Mouse (Mus musculus): ENCODE measurements around the gene Ptrh1. TPM values are rescaled to one million over a fixed set of nuclear protein-coding genes. Genes with fewer than 3 reads are reported as not detected.

Ptrh1 gene
- polyA plus RNA-seq (2015; fragmentation: Nextera tagmentation; extraction: Ambion mirVana), result 6.7 and 7.0 TPM in 2 replicates

DNA sequence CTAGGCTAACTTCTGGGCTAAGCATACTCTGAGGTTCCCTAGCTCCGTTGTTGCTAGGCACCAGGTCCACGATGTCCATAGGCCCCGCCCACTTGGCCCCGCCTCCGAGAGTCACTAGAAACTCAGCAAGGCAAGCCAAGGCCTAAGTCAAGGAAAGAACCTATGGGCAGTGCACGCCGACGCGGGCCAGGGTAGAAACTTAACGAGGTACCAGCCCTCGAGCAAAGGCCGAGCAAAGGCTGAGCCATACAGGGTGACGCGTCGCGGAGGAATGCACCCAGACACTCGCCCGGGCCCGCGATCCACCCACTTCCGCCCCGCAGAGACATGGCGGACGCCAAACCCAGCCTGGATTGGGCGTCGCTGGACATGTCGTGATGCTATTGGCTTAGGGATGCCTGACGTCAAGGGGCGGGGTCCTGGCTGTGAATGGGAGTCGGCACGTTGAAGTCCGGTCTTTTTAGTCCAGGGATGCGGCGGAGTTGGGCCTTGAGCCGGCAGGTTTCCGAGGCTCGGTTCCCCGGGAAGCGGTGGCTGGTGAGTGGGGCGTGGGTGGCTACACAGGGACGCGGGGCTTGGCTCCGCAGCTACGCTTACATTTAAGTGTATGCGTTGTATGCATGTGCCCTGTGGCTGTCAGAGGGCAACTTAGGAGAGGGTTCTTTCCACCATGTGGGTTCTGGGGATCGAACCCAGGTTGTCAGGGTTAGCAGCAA is at the start of gene Ptrh1, which contains the start of gene Ttc16:
TSS of gene Ptrh1 (plus strand) at position 428 of the 716 bp plus-strand sequence.
TSS of gene Ttc16 (minus strand) at position 275 of the 716 bp plus-strand sequence.
- no peaks in the 10 kb centered on the region for H3K9me3 ChIP-seq (replicated peaks)
- no peaks in the 10 kb centered on the region; the same call in 1 of the 2 replicates for H3K27me3 ChIP-seq
- WGBS, result under 1% methylated on average over 46 of the region's 46 CpGs
- H3K36me3 ChIP-seq, result no peaks in the 10 kb centered on the region
- H3K27ac ChIP-seq (replicated peaks), result no peak within 1 kb of the TSS; the same call in 1 of the 2 replicates
- H3K4me2 ChIP-seq (replicated peaks), result peak within 1 kb of the TSS; percentile 81
- H3K4me3 ChIP-seq (replicated peaks), result peak within 1 kb of the TSS; percentile 81
- ATAC-seq (ENCODE audit: insufficient number of reproducible peaks, low FRiP score, low TSS enrichment, low read depth), result peak; percentile 95
- peak within 1 kb of the TSS; percentile 37 for H3K9ac ChIP-seq
- peaks cover 12% of the 10 kb centered on the region for H3K4me1 ChIP-seq

DNA sequence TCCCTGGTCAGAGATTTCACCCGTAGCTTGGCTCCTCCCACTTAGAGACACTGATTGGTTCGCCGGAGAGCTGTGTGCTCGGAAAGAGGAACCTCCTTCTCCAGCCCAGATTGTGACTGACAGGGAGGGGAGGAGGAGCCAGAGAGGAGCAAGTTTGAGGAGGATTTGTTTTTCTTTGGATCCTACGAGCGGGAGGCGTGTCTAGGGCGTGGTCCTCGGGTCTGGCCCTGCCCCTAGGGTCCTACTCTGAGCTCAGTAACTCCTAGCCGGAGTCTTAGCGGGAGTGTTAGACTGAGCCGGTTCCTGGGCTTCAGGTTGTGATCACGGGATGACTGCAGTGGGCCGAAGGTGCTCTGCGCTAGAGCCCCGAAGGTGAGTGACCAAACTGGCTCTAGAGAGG is 48.2 kb upstream of the Ptrh1 start:
- H3K36me3 ChIP-seq, result no peaks in the 10 kb centered on the region
- H3K4me2 ChIP-seq (replicated peaks), result peak overlapping the region; percentile 52
- peak overlapping the region; percentile 58 for H3K27ac ChIP-seq (replicated peaks)
- peak; percentile 97 for ATAC-seq (ENCODE audit: insufficient number of reproducible peaks, low FRiP score, low TSS enrichment, low read depth)
- no peaks in the 10 kb centered on the region for H3K9me3 ChIP-seq (replicated peaks)
- peak overlapping the region; percentile 40 for H3K4me3 ChIP-seq (replicated peaks)
- H3K27me3 ChIP-seq, result no peaks in the 10 kb centered on the region
- peaks cover 39% of the 10 kb centered on the region for H3K4me1 ChIP-seq
- H3K9ac ChIP-seq, result no peak overlapping the region
- WGBS, result 1% methylated on average over 16 of the region's 16 CpGs

DNA sequence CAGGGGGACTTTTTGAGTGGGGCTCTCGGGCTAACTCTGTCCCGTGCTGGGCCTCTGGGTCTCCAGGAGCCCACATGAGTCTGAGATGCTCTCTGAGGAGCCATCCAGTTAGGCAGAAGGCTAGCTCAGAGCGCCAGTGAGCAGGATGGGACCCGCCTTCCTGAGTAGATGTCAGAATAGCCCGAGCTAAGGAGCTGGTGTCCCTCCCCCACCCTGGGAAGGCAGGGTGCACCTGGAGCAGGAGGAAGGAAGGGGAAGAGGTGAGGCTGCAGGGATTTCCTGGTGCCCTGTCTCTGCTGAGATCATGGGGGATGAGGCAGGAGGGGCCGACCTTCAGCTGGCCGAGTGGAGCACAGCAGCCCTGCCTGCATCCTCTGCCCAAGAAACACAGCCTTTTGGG is 47.1 kb upstream of the Ptrh1 start:
- Histone ChIP-seq H3K4me2 (replicated peaks) (peak overlapping the region; percentile 52), H3K27ac (replicated peaks) (no peak overlapping the region), H3K4me3 (replicated peaks) (peak overlapping the region; percentile 40), H3K4me1 (peaks cover 39% of the 10 kb centered on the region), H3K27me3 (no peaks in the 10 kb centered on the region), H3K9me3 (replicated peaks) (no peaks in the 10 kb centered on the region), H3K9ac (no peak overlapping the region), H3K36me3 (no peaks in the 10 kb centered on the region)
- 41% methylated on average over 7 of the region's 7 CpGs for WGBS
- no peak for ATAC-seq (ENCODE audit: insufficient number of reproducible peaks, low FRiP score, low TSS enrichment, low read depth)

- WGBS, result 50% methylated on average over 4 of the region's 4 CpGs
- peak overlapping the region; percentile 4; the same call in 1 of the 2 replicates for H3K4me3 ChIP-seq (replicated peaks)
- H3K4me1 ChIP-seq, result peaks cover 42% of the 10 kb centered on the region
- 0 out of 2 replicates have a peak overlapping the region, but pooled peaks have one; percentile 74 for H3K27ac ChIP-seq (replicated peaks)
- no peak overlapping the region for H3K9ac ChIP-seq
- ATAC-seq (ENCODE audit: insufficient number of reproducible peaks, low FRiP score, low TSS enrichment, low read depth), result no peak
- H3K27me3 ChIP-seq, result no peaks in the 10 kb centered on the region
- no peaks in the 10 kb centered on the region for H3K9me3 ChIP-seq (replicated peaks)
- no peaks in the 10 kb centered on the region for H3K36me3 ChIP-seq
- H3K4me2 ChIP-seq (replicated peaks), result no peak overlapping the region
These were observed 46.0 kb upstream of the Ptrh1 start for GRCm38 (mm10) chr2:32729547-32729946.

DNA sequence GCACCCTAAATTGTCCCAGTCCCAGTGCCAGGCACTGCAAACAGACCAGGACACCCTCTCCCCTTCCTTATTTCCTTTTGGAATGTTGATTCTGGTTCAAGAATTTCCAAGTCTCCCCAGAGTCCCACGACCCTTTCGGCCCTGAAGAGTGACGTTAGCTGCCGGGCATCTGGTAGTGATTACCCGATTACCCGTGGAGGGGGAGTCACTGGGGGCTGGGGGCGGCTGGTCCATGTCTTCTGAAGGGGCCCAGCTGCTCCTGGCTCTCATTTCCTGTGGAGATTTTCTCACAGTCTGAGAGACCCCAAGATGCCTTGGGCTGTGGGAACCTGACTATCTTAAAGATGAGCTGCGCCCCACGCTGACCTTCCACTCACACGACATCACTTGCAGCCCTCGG is 44.7 kb upstream of the Ptrh1 start:
- peak overlapping the region; percentile 15; the same call in 1 of the 2 replicates for H3K4me2 ChIP-seq (replicated peaks)
- WGBS, result 8% methylated on average over 11 of the region's 11 CpGs
- ATAC-seq (ENCODE audit: insufficient number of reproducible peaks, low FRiP score, low TSS enrichment, low read depth), result no peak

GRCm38 (mm10) chr2:32731911-32732310 is 43.7 kb upstream of the Ptrh1 start:
- ATAC-seq (ENCODE audit: insufficient number of reproducible peaks, low FRiP score, low TSS enrichment, low read depth), result no peak
- Histone ChIP-seq H3K27me3 (no peaks in the 10 kb centered on the region), H3K9ac (no peak overlapping the region), H3K9me3 (replicated peaks) (no peaks in the 10 kb centered on the region), H3K4me3 (replicated peaks) (no peak overlapping the region), H3K36me3 (no peaks in the 10 kb centered on the region), H3K4me1 (peaks cover 48% of the 10 kb centered on the region), H3K4me2 (replicated peaks) (no peak overlapping the region), H3K27ac (replicated peaks) (peak overlapping the region; percentile 45)
- 50% methylated on average over 4 of the region's 4 CpGs for WGBS

More for the DNA sequence above, 44.7 kb upstream of the Ptrh1 start:
- H3K27me3 ChIP-seq, result no peaks in the 10 kb centered on the region
- H3K4me1 ChIP-seq, result peaks cover 49% of the 10 kb centered on the region
- H3K9ac ChIP-seq, result no peak overlapping the region
- no peaks in the 10 kb centered on the region for H3K36me3 ChIP-seq
- no peaks in the 10 kb centered on the region for H3K9me3 ChIP-seq (replicated peaks)
- H3K27ac ChIP-seq (replicated peaks), result peak overlapping the region; percentile 74
- H3K4me3 ChIP-seq (replicated peaks), result no peak overlapping the region

DNA sequence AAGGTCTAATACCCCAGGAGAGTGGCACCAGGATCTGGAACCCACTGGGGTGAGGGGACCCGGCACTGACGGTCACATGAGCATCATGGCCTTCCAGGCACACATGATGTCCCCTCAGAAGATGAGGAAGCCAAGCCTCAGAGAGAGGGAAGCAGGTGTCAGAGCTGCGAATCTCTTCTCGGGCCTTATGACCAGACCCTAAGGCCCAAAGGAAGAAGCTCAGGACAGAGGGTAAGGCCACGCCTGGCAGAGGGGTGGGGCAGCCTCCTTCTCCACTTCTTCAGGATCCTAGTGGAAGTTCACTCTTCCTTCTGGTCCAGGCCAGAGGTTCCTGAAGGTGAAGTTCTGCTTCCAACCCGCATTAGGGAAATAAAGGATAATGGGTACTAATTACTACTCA is 42.9 kb upstream of the Ptrh1 start:
- ATAC-seq (ENCODE audit: insufficient number of reproducible peaks, low FRiP score, low TSS enrichment, low read depth), result no peak
- WGBS, result 66% methylated on average over 6 of the region's 6 CpGs
- H3K27me3 ChIP-seq, result no peaks in the 10 kb centered on the region
- no peak overlapping the region for H3K27ac ChIP-seq (replicated peaks)
- H3K4me2 ChIP-seq (replicated peaks), result no peak overlapping the region
- peaks cover 43% of the 10 kb centered on the region for H3K4me1 ChIP-seq
- no peaks in the 10 kb centered on the region for H3K36me3 ChIP-seq
- no peaks in the 10 kb centered on the region for H3K9me3 ChIP-seq (replicated peaks)
- H3K4me3 ChIP-seq (replicated peaks), result no peak overlapping the region
- H3K9ac ChIP-seq, result no peak overlapping the region

DNA sequence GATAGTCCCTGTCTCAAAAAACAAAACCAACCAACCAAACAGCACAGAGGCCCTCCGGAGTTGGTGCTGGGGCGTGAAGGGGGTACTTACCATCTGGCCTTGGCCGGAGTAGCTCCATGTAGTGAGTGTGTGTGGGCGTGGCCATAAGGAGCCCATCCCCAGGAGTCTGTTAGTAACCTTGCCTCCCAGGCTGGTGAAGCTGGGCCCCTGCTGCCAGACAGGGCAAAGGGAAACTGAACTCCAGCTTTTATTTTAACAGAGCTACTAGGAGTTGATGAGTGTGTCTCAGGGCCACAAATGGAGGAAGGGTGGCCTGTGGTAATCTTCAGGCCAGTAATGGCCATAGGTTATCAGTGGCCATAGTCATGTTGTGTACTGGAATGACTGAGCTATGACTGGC is 41.1 kb upstream of the Ptrh1 start:
- no peaks in the 10 kb centered on the region for H3K36me3 ChIP-seq
- H3K9me3 ChIP-seq (replicated peaks), result no peaks in the 10 kb centered on the region
- H3K27ac ChIP-seq (replicated peaks), result 0 out of 2 replicates have a peak overlapping the region, but pooled peaks have one; percentile 14
- no peaks in the 10 kb centered on the region for H3K27me3 ChIP-seq
- H3K9ac ChIP-seq, result no peak overlapping the region
- H3K4me2 ChIP-seq (replicated peaks), result no peak overlapping the region
- ATAC-seq (ENCODE audit: insufficient number of reproducible peaks, low FRiP score, low TSS enrichment, low read depth), result no peak
- WGBS, result 35% methylated on average over 4 of the region's 4 CpGs
- H3K4me1 ChIP-seq, result peaks cover 32% of the 10 kb centered on the region
- no peak overlapping the region for H3K4me3 ChIP-seq (replicated peaks)

- Histone ChIP-seq H3K4me3 (replicated peaks) (no peak overlapping the region), H3K4me2 (replicated peaks) (no peak overlapping the region), H3K9me3 (replicated peaks) (no peaks in the 10 kb centered on the region), H3K4me1 (peaks cover 31% of the 10 kb centered on the region), H3K36me3 (no peaks in the 10 kb centered on the region), H3K27ac (replicated peaks) (no peak overlapping the region), H3K9ac (no peak overlapping the region), H3K27me3 (peaks cover 3% of the 10 kb centered on the region; the same call in 1 of the 2 replicates)
- WGBS, result 41% methylated on average over 4 of the region's 4 CpGs
- no peak for ATAC-seq (ENCODE audit: insufficient number of reproducible peaks, low FRiP score, low TSS enrichment, low read depth)
These were observed 40.7 kb upstream of the Ptrh1 start for GRCm38 (mm10) chr2:32734933-32735332.

DNA sequence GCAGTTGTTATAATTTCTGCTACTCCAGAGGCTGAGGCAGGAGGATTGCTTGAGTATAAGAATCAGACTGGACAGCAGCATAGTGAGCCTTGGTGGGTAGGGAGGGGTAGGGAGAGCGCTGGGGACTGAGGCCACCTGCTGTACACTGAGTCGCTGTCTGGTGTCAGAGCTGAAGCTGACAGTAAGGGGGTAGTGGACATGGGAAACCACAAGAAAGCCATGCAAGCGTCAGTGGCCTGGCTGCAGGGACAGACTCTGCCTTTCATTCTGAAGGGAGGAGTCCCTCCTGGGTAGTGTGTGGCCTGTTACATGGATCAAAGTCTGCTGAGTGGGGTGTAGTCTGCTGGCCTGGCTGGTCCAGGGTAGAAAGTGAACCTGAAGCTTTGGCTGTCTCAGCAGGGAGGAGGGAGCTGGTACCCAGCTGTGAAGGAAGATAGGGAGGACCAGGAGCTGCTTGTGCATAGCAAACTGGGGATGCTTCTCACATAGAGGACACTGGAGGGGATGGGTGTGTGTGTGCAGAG is 39.2 kb upstream of the Ptrh1 start:
- no peak overlapping the region for H3K27ac ChIP-seq (replicated peaks)

GRCm38 (mm10) chr2:32737008-32737407 is 38.6 kb upstream of the Ptrh1 start:
- Histone ChIP-seq H3K4me1 (peaks cover 29% of the 10 kb centered on the region), H3K36me3 (no peaks in the 10 kb centered on the region), H3K9ac (no peak overlapping the region), H3K4me2 (replicated peaks) (no peak overlapping the region), H3K4me3 (replicated peaks) (no peak overlapping the region), H3K27ac (replicated peaks) (no peak overlapping the region), H3K9me3 (replicated peaks) (no peaks in the 10 kb centered on the region), H3K27me3 (peaks cover 13% of the 10 kb centered on the region)
- no peak for ATAC-seq (ENCODE audit: insufficient number of reproducible peaks, low FRiP score, low TSS enrichment, low read depth)
- 53% methylated on average over 6 of the region's 6 CpGs for WGBS

More for the DNA sequence above, 39.2 kb upstream of the Ptrh1 start:
- no peak overlapping the region for H3K4me3 ChIP-seq (replicated peaks)
- H3K4me1 ChIP-seq, result peaks cover 27% of the 10 kb centered on the region
- H3K4me2 ChIP-seq (replicated peaks), result no peak overlapping the region
- no peak overlapping the region for H3K9ac ChIP-seq
- no peak for ATAC-seq (ENCODE audit: insufficient number of reproducible peaks, low FRiP score, low TSS enrichment, low read depth)
- H3K9me3 ChIP-seq (replicated peaks), result no peaks in the 10 kb centered on the region
- H3K27me3 ChIP-seq, result peaks cover 8% of the 10 kb centered on the region
- 45% methylated on average over 3 of the region's 3 CpGs for WGBS
- no peaks in the 10 kb centered on the region for H3K36me3 ChIP-seq
